Mouse (Mus musculus) spleen, adult 2 months (tissue): ENCODE data around the gene Gm37240.

ENCODE experiments used
- CTCF ChIP-seq: fragments of 200-500 bp; IDR thresholded peaks from 2 replicates; pipeline ENCODE4 v1.5.1; 2011; ENCODE audit warnings: mild to moderate bottlenecking, inconsistent platforms; ENCODE audit not compliant: insufficient read depth, insufficient read length, insufficient replicate concordance; ENCODE audit errors: extremely low read depth
- POLR2A ChIP-seq: fragments of 200-500 bp; IDR thresholded peaks from 2 replicates; pipeline ENCODE4 v1.6.1; 2011; ENCODE audit warnings: low read depth, low read length, inconsistent platforms

- TF ChIP-seq CTCF (no peak), POLR2A (no peak)
Observed at GRCm38 (mm10) chr3:84447803-84448202, 1439.5 kb downstream of the Gm37240 start.
